In genomic region chr19:10191326-10191725, GRCm38 (mm10) we compare ENCODE assay signal across 9 mouse cellular contexts. TPM values are rescaled to one million over a fixed set of nuclear protein-coding genes. Genes with fewer than 3 reads are reported as not detected.
DNase-seq lines count a peak whose midpoint lies in the region; ATAC-seq lines count a peak whose summit lies in the region.
"Had no signal": no experiment of that assay in that cellular context is flagged by ENCODE, and none has a peak within 500 bp of the region (broad histone marks: within the 10 kb centered on the region; RNA-seq: fewer than 3 reads in every experiment).

No protein-coding gene starts in this region.

- H3K9me3 ChIP-seq in midbrain, embryonic 11.5 days (ENCODE audit: control insufficient read depth, low read length) = no peaks in the 10 kb centered on the region
- H3K9me3 ChIP-seq in midbrain, embryonic 10.5 days (replicated peaks) = no peaks in the 10 kb centered on the region
- H3K9me3 ChIP-seq: neural tube, embryonic 15.5 days had no signal

- peak; percentile 24; the same call in 1 of the 2 replicates for ATAC-seq in midbrain, embryonic 11.5 days (ENCODE audit: low FRiP score)
- ATAC-seq in neutrophil, adult 5-6 weeks (ENCODE audit: extremely low read depth, insufficient number of reproducible peaks, low FRiP score, poor library complexity, severe bottlenecking) = peak; percentile 53

- H3K27ac ChIP-seq in midbrain, embryonic 11.5 days (ENCODE audit: low read depth, low read length) = no peak overlapping the region
- no peak overlapping the region for H3K27ac ChIP-seq in midbrain, embryonic 10.5 days (replicated peaks)
- H3K27ac ChIP-seq: neural tube, embryonic 15.5 days had no signal

- no peak overlapping the region for H3K4me2 ChIP-seq in midbrain, embryonic 11.5 days
- H3K4me2 ChIP-seq: neural tube, embryonic 15.5 days had no signal

- DNase-seq in gastrocnemius, postnatal 14 days = peak; percentile 44
- no peak for DNase-seq in gastrocnemius, adult 18-20 months (ENCODE audit: low spot score)
- DNase-seq in midbrain, embryonic 11.5 days (ENCODE audit: low spot score, missing footprints) = no peak
- DNase-seq in midbrain, embryonic 10.5 days (ENCODE audit: low spot score) = no peak
- peak; percentile 28 for DNase-seq in induced T-regulatory cell, adult 2 months (ENCODE audit: low read depth)
- no peak for DNase-seq in cerebellum, adult 9-11 months
- no peak for DNase-seq in cerebellum, adult 18-20 months

- no peak overlapping the region for H3K9ac ChIP-seq in midbrain, embryonic 11.5 days (ENCODE audit: low read length)
- H3K9ac ChIP-seq: neural tube, embryonic 15.5 days had no signal

- no peaks in the 10 kb centered on the region for H3K4me1 ChIP-seq in midbrain, embryonic 11.5 days (ENCODE audit: control insufficient read depth, insufficient read depth, low read length)
- peaks cover 9% of the 10 kb centered on the region for H3K4me1 ChIP-seq in midbrain, embryonic 10.5 days

- intact Hi-C loops in gastrocnemius, postnatal 14 days (cut with DNase I; ENCODE audit: low total_unique reads) = loop anchor here (10.0 kb wide), 2 partner anchors 87 to 267 kb away; partner anchors contain the start of gene Fads2

- no peak overlapping the region for H3K4me3 ChIP-seq in midbrain, embryonic 11.5 days (ENCODE audit: low read depth, low read length)
- H3K4me3 ChIP-seq in midbrain, embryonic 10.5 days = no peak overlapping the region
- H3K4me3 ChIP-seq: neural tube, embryonic 15.5 days had no signal

- H3K36me3 ChIP-seq in midbrain, embryonic 11.5 days (ENCODE audit: control insufficient read depth, insufficient read depth, low read length) = peaks cover 71% of the 10 kb centered on the region
- peaks cover 100% of the 10 kb centered on the region for H3K36me3 ChIP-seq in midbrain, embryonic 10.5 days

- WGBS in midbrain, embryonic 11.5 days = 86% methylated on average over 7 of the region's 7 CpGs
- WGBS in midbrain, embryonic 10.5 days = 82% methylated on average over 7 of the region's 7 CpGs

- no peaks in the 10 kb centered on the region for H3K27me3 ChIP-seq in midbrain, embryonic 11.5 days (ENCODE audit: control insufficient read depth, insufficient read depth, low read length)
- H3K27me3 ChIP-seq in midbrain, embryonic 10.5 days (ENCODE audit: low read depth, poor library complexity, severe bottlenecking) = no peaks in the 10 kb centered on the region
- H3K27me3 ChIP-seq: neural tube, embryonic 15.5 days had no signal

RNA-seq across cellular contexts. Expression of gene Fads1, which starts 8.6 kb away (rescaled TPM):
- 10 to 100 TPM; 10.5 to 16.5 TPM for total RNA-seq in gastrocnemius, postnatal 14 days (2021)
- total RNA-seq in gastrocnemius, adult 18-20 months (2021) = 1 to 10 TPM; 4.1 to 6.2 TPM
- 152 and 155 TPM in 2 replicates for polyA plus RNA-seq in midbrain, embryonic 11.5 days (2014; fragmentation: Nextera tagmentation; extraction: Ambion mirVana)
- 171 and 192 TPM in 2 replicates for polyA plus RNA-seq in midbrain, embryonic 10.5 days (2016; fragmentation: Nextera tagmentation; extraction: Ambion mirVana)
- total RNA-seq in neutrophil, adult 5-6 weeks (2017) = 0.23 and 3.2 TPM in 2 replicates

RNA-seq across cellular contexts. Expression of gene Tmem258, which starts 12.5 kb away (rescaled TPM):
- total RNA-seq in gastrocnemius, postnatal 14 days (2021) = 10 to 100 TPM; 92.6 to 96.5 TPM
- 10 to 100 TPM; 83.7 to 89.8 TPM for total RNA-seq in gastrocnemius, adult 18-20 months (2021)
- polyA plus RNA-seq in midbrain, embryonic 11.5 days (2014; fragmentation: Nextera tagmentation; extraction: Ambion mirVana) = 334 and 352 TPM in 2 replicates
- 351 and 361 TPM in 2 replicates for polyA plus RNA-seq in midbrain, embryonic 10.5 days (2016; fragmentation: Nextera tagmentation; extraction: Ambion mirVana)
- 57.5 and 74.8 TPM in 2 replicates for total RNA-seq in neutrophil, adult 5-6 weeks (2017)

RNA-seq across cellular contexts. Expression of gene Fen1, which starts 12.6 kb away (rescaled TPM):
- 1 to 10 TPM; 4.2 to 6.2 TPM for total RNA-seq in gastrocnemius, postnatal 14 days (2021)
- total RNA-seq in gastrocnemius, adult 18-20 months (2021) = 1 to 10 TPM; 3.6 to 4.3 TPM
- polyA plus RNA-seq in midbrain, embryonic 11.5 days (2014; fragmentation: Nextera tagmentation; extraction: Ambion mirVana) = 121 and 128 TPM in 2 replicates
- polyA plus RNA-seq in midbrain, embryonic 10.5 days (2016; fragmentation: Nextera tagmentation; extraction: Ambion mirVana) = 165 and 188 TPM in 2 replicates
- total RNA-seq in neutrophil, adult 5-6 weeks (2017) = 17.2 and 18.9 TPM in 2 replicates

RNA-seq across cellular contexts. Expression of gene Myrf, which starts 49.2 kb away (rescaled TPM):
- under 1 TPM in 1 of 2 experiments, not detected in 1; 0.08 TPM for total RNA-seq in gastrocnemius, postnatal 14 days (2021)
- not detected for total RNA-seq in gastrocnemius, adult 18-20 months (2021)
- polyA plus RNA-seq in midbrain, embryonic 11.5 days (2014; fragmentation: Nextera tagmentation; extraction: Ambion mirVana) = 1.4 and 1.7 TPM in 2 replicates
- 2.1 and 2.2 TPM in 2 replicates for polyA plus RNA-seq in midbrain, embryonic 10.5 days (2016; fragmentation: Nextera tagmentation; extraction: Ambion mirVana)
- total RNA-seq in neutrophil, adult 5-6 weeks (2017) = 0.12 TPM in 1 of 2 replicates, not detected in the other

Comparison
In these comparisons a context has a peak if more than half of its experiments do, and no peak if none do; other contexts are left out.
1. DNase-seq: peak in gastrocnemius, postnatal 14 days (single experiment) and induced T-regulatory cell, adult 2 months (single experiment); none in gastrocnemius, adult 18-20 months (single experiment), midbrain, embryonic 11.5 days (single experiment), midbrain, embryonic 10.5 days (single experiment), cerebellum, adult 9-11 months (single experiment) and cerebellum, adult 18-20 months (0 of 2).